Mouse (Mus musculus): ENCODE measurements around the gene Camkmt. TPM values are rescaled to one million over a fixed set of nuclear protein-coding genes. Genes with fewer than 3 reads are reported as not detected.

The Camkmt gene
- total RNA-seq, 2 experiments from 2014 or later, result 6.3 to 7.6 TPM

DNA sequence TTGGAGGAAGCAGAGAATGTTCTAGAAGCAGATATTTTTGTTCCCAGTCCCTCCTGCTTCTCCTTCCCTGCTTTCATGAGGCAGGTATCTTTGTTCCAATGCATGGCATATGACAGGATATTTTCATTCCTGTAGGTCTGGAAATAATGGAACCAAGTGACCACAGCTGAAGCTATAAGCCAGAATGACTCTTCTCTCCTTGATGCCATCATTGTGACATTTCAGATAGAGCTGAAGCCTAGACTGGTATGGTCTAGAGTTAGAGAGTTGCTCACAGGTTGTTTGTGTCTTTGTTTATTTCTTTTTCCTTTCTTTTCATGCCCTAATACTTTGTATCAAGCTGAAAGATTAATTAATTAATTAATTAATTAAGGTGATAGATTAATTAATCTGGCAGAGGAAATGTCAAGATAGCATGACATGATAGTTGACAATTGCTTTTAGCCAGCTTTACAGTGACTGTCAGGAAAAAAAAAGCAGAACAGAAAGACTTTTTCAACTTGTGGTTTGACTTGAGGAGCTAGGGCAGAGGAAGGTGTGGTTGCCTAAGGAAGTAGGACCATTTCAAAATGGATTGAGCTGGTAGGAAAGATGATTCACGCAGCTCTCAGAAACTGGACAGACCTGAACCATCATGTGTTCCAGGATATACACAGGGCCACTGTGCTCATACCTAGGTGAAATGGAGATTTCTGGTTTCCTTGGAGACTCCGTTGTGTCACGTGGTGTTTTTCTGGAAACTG, 404.8 kb downstream of the Camkmt start:
- no peak for DNase-seq

DNA sequence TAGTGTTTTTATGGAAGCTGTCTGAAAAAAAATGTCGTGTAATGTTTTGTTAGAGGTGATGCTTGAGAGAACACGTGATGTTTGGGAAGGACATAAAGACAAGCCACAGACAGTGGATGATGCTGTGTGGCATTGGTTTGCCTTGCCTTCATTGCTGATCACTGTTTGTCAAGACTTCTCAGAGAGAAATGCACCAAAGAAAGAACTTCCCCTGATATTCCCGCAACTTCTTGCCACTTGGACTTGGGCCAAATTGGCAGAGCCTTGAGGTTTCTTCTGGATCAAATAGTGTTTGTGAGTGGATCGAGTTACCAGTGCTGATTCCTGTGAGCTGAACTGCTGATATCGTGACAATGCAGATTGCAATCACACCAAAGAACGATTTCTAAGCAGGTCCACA, 405.5 kb downstream of the Camkmt start:
- DNase-seq, result no peak

DNA sequence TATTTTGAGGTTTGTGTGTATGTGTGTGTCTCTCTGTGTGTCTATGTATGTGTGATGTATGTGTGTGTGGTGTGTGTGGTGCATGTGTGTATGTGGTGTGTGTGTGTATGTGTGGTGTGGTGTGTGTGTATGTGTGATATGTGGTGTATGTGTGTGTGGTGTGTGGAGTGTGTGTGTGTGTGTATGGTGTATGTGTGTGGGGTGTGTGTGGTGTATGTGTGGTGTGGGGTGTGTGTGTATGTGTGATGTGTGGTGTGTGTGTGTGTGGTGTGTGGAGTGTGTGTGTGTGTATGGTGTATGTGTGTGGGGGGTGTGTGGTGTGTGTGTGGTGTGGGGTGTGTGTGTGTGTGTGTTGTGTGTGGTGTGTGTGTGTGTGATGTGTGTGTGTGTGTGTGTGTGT, 414.5 kb downstream of the Camkmt start:
- no peak for DNase-seq

DNA sequence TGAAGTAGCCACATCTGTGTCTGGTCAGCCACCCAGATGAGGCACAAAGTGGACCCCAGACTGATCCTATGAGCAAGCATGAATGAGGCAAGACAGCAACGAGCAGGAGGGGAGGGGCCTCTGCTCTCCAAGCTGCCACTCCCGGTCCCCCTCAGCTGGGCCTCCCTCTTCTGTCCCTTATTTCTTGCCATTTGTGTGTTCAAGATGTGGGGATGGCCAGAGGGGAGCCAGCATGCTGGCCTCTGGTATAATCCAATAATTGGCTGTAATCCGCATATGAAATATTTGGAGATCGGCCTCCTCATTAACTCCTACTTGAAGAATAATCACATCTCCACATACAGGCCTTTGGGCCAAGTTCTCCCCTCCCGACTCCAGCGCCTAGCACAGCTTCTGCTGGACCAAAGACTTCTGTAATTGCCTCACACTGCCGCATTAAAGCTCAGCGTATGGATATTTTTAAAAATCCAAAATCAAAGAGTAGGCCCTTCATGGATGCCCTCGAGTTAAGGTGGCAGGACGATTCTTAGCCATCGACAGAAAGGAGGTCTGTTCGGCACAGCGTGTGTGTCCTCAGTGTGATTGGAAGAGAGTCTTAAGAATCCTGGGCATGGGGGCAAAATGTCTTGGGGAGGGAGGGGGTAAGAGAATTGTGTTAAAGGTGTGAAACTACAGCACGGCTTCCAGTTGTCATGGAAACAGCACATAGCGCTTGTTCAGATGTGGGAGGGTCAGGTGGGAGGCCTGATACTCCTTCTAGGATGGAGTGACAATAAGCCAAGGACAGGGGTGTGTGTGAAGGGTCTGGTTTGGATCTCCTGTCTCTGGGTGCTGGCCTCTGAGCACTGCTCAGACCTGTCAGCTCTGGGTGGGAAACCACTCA, 416.1 kb downstream of the Camkmt start:
- DNase-seq, result no peak

DNA sequence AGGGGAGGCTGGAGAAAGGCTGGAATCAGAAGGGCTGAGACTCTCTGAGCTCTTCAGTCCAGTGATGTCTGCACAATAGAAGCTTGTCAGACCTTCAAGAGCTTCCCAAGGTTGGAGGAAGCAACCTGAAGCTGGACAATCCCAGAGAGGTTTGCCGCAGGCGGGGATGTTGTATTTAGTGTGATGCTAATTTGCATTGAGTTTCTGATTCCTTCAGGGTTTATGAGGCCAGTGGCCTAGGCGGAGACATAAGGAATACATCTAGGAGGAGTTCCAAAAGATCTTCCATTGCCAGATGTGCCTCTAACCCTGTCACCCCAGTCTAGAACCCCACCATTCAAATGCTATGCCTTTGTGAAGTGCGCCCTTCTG, 416.7 kb downstream of the Camkmt start:
- no peak for DNase-seq

Other genes starting within 250 kb of the Camkmt start
- gene Ppm1b, start 133.8 kb upstream of the Camkmt start, total RNA-seq (2021), result 100 to 1,000 TPM; 106 to 143 TPM
- gene Slc3a1, start 62.2 kb upstream of the Camkmt start, total RNA-seq (2021), result under 1 TPM; 0.17 to 0.23 TPM
- 10 to 100 TPM; 35.6 to 37.2 TPM for gene Prepl, start 311 bp upstream of the Camkmt start, total RNA-seq (2021)

All from adrenal gland, postnatal 36 days (tissue).